Mouse (Mus musculus) kidney, postnatal 14 days (tissue): ENCODE data around the gene Tgif2.
A peak's percentile ranks its signal among the peaks of the same experiment; 100 is the strongest.
"Not testable (repeated sequence)": the region's sequence is repeated elsewhere in the genome, so short reads cannot be mapped to it uniquely, and the experiment has no call there.

Source experiments
- DNase-seq: peaks from one replicate; pipeline ENCODE4 v3.0.0; 2022; ENCODE audit warnings: mixed read lengths

Tgif2 gene

GRCm38 (mm10) chr2:156839319-156840191, at the start of gene Tgif2:
Tgif2 (plus strand) TSS chr2:156840007.
- DNase-seq = peak; percentile 92

GRCm38 (mm10) chr2:156798516-156798915, 41.3 kb upstream of the Tgif2 start:
- DNase-seq = peak; percentile 51

GRCm38 (mm10) chr2:156801045-156801444, 38.8 kb upstream of the Tgif2 start:
- no peak for DNase-seq

- not testable (repeated sequence) for DNase-seq
These were observed 37.7 kb upstream of the Tgif2 start for GRCm38 (mm10) chr2:156802116-156802515.

GRCm38 (mm10) chr2:156803698-156804372, 36.0 kb upstream of the Tgif2 start:
- DNase-seq = no peak

- DNase-seq = no peak
These were observed 35.2 kb upstream of the Tgif2 start for GRCm38 (mm10) chr2:156804589-156804988.

GRCm38 (mm10) chr2:156806886-156807285, 32.9 kb upstream of the Tgif2 start:
- no peak for DNase-seq

- peak; percentile 81 for DNase-seq
These were observed 30.2 kb upstream of the Tgif2 start for GRCm38 (mm10) chr2:156809579-156809978.

- DNase-seq = peak; percentile 25
These were observed 29.1 kb upstream of the Tgif2 start for GRCm38 (mm10) chr2:156810716-156811115.

- peak; percentile 21 for DNase-seq
These were observed 28.3 kb upstream of the Tgif2 start for GRCm38 (mm10) chr2:156811556-156811955.

- peak; percentile 83 for DNase-seq
These were observed 25.4 kb upstream of the Tgif2 start for GRCm38 (mm10) chr2:156814344-156814801.

GRCm38 (mm10) chr2:156814893-156815292, 24.9 kb upstream of the Tgif2 start:
- DNase-seq = peak; percentile 26

GRCm38 (mm10) chr2:156815412-156815811, 24.4 kb upstream of the Tgif2 start:
- DNase-seq = no peak

GRCm38 (mm10) chr2:156816116-156816515, 23.7 kb upstream of the Tgif2 start:
- DNase-seq = no peak

- not testable (repeated sequence) for DNase-seq
These were observed 14.7 kb upstream of the Tgif2 start for GRCm38 (mm10) chr2:156825128-156825527.

- DNase-seq = no peak
These were observed 5.5 kb upstream of the Tgif2 start for GRCm38 (mm10) chr2:156834336-156834735.

GRCm38 (mm10) chr2:156838839-156839238, 968 bp upstream of the Tgif2 start:
- no peak for DNase-seq

GRCm38 (mm10) chr2:156840301-156841027, 657 bp downstream of the Tgif2 start:
- peak; percentile 59 for DNase-seq

- peak; percentile 79 for DNase-seq
These were observed 1.4 kb downstream of the Tgif2 start for GRCm38 (mm10) chr2:156841028-156841840.

GRCm38 (mm10) chr2:156841841-156842706, 2.3 kb downstream of the Tgif2 start:
- DNase-seq = peak; percentile 64

- DNase-seq = no peak
These were observed 2.9 kb downstream of the Tgif2 start for GRCm38 (mm10) chr2:156842711-156843110.
